Mouse (Mus musculus): ENCODE data around the gene Opa1.

Gene Opa1

DNA sequence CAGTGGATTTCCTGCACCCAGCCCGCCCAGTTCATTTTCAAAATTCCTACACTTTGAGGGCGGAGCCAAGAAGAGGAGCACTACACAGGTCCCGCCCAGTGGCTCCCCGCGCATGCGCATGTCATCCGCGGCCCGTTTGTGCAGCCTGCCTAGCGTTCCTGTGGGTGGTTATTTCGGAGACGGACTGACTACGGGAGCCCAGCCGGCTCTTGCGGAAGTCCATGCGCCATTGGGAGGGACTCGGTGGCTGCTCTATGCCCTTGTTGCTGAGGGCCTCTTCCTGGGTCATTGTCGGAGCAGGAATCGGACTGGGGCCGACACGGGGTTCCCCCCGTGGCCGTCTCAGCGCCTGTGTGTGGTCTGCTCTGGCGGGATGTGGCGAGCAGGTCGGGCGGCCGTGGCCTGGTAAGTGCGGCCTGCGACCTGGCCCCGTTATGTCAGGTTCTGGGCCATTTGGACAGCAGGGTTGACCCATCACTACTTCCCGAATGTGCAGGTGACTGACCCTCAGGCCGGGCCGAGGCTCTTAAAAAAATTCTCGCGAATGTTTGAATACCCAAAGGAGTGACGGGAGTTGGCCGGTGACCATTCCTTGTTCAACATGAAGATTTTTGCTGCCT lies at the start of gene Opa1:
Gene Opa1 (plus strand): TSS at position 168 of the 620 bp plus-strand sequence.
- peak; percentile 95 to 100 for DNase-seq

DNA sequence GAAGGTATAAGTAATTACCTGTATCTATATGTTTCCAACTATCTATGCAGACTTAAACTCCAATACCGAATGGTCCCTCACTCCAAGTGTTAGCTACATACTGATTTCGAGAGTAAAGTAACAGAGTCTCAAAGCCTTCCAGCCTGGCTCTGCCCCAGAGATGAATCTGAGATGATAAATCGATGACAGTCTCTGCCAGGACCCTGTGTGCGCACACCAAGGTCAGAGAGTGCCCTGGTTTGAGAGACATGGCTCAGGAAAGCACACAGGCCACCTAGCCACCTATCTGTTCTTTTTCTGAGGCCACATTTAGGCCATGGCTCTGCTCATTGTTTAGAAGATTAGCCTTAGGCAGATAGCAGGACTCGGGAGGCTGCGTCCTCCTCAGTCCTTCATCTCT lies 45.5 kb upstream of the Opa1 start:
- DNase-seq: no peak

GRCm38 (mm10) chr16:29535866-29536265 lies 43.3 kb upstream of the Opa1 start:
- DNase-seq: no peak

DNA sequence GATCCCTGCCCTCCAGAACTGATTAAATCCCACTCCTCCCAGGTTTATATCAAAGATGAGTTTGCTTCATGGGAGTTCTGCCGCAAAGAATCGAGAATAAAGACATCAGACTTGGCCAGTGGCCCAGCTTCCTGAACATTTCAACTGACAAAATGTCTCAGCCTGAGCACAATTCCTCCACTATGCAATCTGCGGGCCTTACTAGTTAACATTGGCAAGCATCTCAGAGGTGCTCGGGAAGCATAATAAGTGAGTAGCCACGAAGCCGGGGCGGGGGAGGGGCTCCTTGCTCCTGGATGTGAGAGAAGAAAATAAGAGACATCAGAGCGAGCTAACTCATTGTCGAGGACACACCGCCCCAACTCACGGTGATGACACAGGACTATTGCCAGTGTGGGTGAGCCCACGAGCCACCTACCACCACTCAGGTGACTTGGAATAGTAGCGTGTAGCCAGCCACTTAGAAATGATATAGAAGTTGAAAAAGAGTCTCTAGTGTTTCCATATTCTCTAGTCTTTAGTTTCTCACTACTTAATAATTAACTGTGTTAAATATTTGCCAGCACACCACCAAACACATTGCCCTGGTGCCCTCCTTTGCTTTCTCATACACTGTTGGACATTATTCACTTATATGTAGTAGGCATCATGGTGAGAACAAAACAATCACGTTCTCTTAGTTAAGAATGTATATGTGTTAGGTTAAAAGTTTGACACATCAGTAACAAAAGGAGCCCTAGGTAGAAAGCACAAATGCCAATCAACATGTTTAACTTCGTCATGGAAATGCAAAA lies 42.5 kb upstream of the Opa1 start:
- peak in 1 of 2 experiments; percentile 32 for DNase-seq

DNA sequence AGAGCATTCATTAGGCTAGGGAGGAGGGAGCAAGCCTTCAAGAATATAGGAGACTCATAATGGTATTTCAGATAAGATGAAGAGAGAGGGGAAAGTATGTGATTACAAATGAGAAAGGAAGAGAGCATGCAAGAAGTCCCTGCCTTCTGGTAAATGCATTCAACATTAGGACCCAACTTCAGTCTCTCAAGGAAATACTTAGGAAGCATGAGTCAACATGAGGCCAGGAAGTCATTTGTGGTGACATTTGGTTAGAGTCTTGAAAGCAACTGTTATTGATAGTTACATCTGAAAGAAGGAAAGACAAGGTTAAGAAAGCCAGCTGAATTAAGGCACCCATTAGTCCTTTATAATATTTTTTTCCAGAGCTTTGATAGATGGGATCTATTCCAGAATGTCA lies 39.2 kb upstream of the Opa1 start:
- no peak for DNase-seq

DNA sequence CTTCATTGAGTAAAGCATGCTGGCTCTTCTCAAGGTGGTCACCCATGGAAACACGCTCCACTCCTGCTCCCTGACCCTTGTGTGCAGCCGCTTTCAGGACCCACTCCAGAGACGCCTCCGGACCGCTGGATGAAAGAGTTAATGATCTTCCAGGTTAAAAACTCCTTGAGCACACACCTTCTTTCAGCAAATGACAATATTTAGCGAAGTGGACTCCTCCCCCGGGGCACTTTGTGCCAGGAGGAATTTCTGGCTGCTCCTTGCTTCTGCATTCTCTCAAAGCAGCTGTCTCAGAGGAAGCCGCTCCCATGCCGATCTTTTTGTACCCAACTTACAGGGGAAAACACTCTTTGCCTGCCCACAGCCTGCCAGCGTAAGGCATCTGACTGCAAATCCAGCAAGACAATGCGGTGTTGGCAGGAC lies 37.9 kb upstream of the Opa1 start:
- DNase-seq: peak in 1 of 2 experiments; percentile 12

GRCm38 (mm10) chr16:29544829-29545228 lies 34.3 kb upstream of the Opa1 start, which contains the start of gene Atp13a4:
Gene Atp13a4 (minus strand): TSS chr16:29544864.
- no peak for DNase-seq

- DNase-seq: no peak
Observed at GRCm38 (mm10) chr16:29559667-29560066, 19.5 kb upstream of the Opa1 start.

DNA sequence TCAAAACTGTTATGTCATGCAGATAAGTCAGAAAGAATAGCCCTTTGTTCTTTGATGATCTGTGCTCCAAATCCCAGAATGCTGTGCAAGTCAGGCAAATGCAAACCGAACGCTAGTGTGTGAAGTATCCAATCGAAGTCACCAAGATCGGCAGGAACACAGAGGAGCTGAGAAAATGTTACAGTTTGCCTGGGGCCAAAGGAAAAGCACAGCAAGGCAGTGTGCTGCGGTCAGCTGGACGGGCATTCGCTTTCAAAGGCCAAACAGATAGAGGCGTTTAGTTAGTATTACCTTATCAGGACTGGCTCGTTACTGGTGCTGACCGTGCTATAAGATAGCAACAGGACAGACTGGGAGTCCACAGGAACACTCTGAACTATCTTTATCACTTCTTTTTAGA lies 18.7 kb upstream of the Opa1 start:
- peak in 1 of 2 experiments; percentile 21 for DNase-seq

- peak; percentile 25 to 66 for DNase-seq
Observed at GRCm38 (mm10) chr16:29560869-29561268, 18.3 kb upstream of the Opa1 start.

DNA sequence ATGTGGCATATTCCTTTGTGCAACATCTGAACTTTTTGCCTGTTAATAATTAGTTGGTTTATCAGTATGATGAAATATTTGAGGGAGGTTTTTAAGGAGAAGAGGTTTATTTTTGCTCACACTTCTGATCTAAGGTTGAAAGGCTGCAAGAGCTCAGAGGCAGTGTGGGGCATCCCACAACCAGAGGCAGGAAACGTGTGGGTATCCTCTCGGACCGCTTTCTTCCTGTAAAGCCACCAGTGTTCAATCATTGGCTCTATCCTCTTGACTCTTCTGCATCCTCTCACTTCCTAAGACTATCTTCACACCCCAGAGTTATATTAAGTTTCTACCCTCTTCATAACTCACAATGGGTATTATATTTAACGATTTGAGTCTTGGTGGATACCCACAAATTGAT lies 5.1 kb upstream of the Opa1 start:
- DNase-seq: no peak

DNA sequence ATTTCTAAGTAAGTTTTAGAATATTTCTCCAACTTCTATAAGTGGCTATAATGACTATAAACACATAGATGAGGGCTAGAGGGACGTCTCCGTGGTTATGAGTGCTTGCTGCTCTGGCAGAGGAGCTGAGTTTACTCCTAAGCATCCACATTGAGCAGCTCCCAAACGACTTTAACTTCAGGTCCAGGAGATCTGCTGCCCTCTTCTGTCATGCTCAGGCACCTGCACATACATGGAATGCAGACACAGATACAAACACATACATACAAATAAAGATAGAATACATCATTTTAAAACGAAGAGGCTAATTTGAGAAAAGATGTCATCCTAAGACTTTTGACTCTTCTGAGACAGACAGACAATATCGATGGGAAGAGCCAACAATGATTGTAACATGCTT lies 3.5 kb upstream of the Opa1 start:
- DNase-seq: no peak

- no peak for DNase-seq
Observed at GRCm38 (mm10) chr16:29579787-29580176, 648 bp downstream of the Opa1 start.

GRCm38 (mm10) chr16:29592171-29592570 lies 13.0 kb downstream of the Opa1 start:
- no peak for DNase-seq

DNA sequence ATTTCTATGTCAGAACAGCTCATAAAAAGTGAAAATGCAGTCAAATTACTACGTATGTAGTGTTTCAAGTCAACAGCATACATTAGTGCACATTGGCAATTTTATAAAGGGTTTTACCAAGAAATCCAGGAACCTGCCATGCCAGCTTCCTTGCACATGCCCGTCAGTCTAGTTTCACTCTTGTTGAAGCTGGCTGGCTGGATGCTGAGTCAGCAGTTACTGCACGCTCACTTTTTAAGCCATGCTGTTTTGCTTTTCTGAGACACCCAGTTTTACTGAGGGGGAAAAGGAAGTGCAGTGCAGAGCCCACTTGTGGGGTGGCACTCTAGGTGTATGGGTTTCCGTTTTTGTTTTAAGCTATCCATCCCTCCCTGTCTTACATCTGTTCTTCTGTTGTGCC lies 18.0 kb downstream of the Opa1 start:
- DNase-seq: no peak

DNA sequence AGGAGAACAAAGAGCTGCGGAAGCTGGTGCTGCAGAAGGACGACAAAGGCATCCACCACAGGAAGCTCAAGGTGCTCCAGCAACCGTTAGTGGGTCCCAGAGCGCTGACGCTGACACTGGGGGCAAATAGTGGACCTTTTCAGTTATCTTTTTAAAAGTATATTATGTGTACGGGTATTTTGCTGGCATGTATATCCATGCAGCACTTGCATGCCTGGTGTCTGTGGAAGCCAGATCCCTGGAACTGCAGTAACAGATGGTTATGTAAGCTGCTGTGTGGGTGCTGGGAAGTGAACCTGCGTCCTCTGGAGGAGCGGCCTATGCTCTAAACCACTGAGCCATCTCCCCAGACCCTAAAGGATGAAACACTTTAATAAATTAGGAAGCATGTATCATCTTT lies 26.4 kb downstream of the Opa1 start:
- DNase-seq: no peak

- DNase-seq: no peak
Observed at GRCm38 (mm10) chr16:29607131-29607530, 28.0 kb downstream of the Opa1 start.

GRCm38 (mm10) chr16:29614762-29615161 lies 35.6 kb downstream of the Opa1 start:
- no peak for DNase-seq

- no peak for DNase-seq
Observed at GRCm38 (mm10) chr16:29629053-29629452, 49.9 kb downstream of the Opa1 start.

- no peak for DNase-seq
Observed at GRCm38 (mm10) chr16:29635780-29636179, 56.6 kb downstream of the Opa1 start.

DNA sequence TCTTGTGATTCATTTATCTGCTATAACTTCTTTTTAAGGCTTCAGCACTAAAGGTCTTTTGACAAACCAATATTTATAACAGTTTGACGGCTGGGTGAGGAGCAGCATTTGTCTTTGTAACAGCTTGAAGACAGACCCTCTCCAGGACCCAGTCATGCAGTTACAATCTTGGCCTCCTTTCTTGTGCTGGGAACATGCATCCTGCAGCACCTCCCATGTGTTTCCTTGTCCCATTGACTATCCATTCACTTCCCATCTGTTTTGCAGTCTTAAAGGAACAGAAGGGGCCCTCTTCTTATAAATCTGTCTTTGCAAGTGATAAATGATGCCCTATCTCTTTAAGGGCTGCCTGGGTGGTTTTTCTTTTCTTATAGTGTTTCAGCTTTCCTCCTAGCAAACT lies 63.2 kb downstream of the Opa1 start:
- no peak for DNase-seq

DNA sequence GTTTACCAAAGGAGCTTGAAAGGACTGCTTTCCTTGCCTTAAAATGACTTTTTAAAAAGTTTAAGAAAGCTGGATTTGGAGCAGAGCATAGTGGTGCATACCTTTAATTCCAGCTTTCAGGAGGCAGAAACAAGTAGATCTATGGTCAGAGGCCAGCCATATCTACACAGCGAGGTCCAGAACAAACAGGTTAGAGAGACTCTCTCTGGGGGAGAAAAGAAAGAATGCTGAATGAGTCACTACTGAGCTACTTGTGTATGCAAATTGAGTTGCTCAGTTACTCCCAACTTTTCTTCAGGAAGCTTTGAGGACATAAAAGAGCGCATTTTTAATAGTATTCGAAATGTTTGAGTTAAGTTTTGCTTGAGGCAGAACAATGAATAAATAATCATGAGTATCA lies 65.7 kb downstream of the Opa1 start:
- no peak for DNase-seq

DNA sequence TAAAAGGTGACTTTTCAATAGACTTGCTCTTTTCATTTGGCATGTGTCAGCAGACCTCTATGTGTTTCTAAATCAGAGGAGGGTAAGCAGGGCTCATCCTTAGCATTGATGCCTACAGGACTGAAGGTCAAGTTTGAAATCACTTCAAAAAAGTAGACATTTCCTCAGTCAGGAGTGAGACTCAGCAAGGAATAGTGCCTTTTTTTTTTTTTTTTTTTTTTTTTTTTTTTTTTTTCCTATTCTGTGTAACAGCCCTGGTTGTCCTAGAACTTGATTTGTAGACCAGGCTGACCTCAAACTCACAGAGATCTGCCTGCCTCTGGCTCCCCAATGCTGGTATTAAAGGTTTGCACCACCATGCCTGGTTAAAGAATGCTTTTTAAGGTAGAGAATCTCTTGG lies 67.1 kb downstream of the Opa1 start:
- DNase-seq: no peak

- no peak for DNase-seq
Observed at GRCm38 (mm10) chr16:29656187-29656825, 77.2 kb downstream of the Opa1 start.

Data from cerebellum, postnatal 25 days (tissue).